Mouse (Mus musculus) erythroblast, embryonic 14.5 days (primary cell): ENCODE measurements around the gene A030005K14Rik. TPM values are rescaled to one million over a fixed set of nuclear protein-coding genes. Genes with fewer than 3 reads are reported as not detected.

Experiments used
- H3K27me3 ChIP-seq: 2 replicates; pipeline ENCODE4 v1.6.1; 2012; ENCODE audit warnings: inconsistent platforms; ENCODE audit not compliant: control insufficient read depth
- H3K36me3 ChIP-seq: 2 replicates; pipeline ENCODE4 v1.6.1; 2012; ENCODE audit warnings: mild to moderate bottlenecking, inconsistent platforms; ENCODE audit not compliant: control insufficient read depth
- H3K4me1 ChIP-seq: 2 replicates; pipeline ENCODE4 v1.6.1; 2012; ENCODE audit warnings: inconsistent platforms; ENCODE audit not compliant: control insufficient read depth
- H3K4me3 ChIP-seq: replicated peaks from 2 replicates; pipeline ENCODE3; 2012; ENCODE audit warnings: moderate library complexity, mild to moderate bottlenecking, inconsistent platforms
- H3K9me3 ChIP-seq: 2 replicates; pipeline ENCODE4 v1.6.1; 2012; ENCODE audit warnings: low read length, inconsistent platforms, mixed read lengths; ENCODE audit not compliant: control insufficient read depth
- GATA1 ChIP-seq: IDR thresholded peaks from 2 replicates; pipeline ENCODE4 v1.6.1; 2012; ENCODE audit warnings: low read length, inconsistent platforms, mixed read lengths
- TAL1 ChIP-seq: IDR thresholded peaks from 3 replicates; pipeline ENCODE4 v1.6.1; 2012; ENCODE audit warnings: low read length, inconsistent platforms, mixed read lengths
- polyA plus RNA-seq: library from polyadenylated mRNA; stranded (reverse); fragments of >175 nt; gene quantifications from 2 replicates; pipeline ENCODE4 v1.2.3, GENCODE M21; 2012

Gene A030005K14Rik
- polyA plus RNA-seq, 1 experiment: not detected

DNA sequence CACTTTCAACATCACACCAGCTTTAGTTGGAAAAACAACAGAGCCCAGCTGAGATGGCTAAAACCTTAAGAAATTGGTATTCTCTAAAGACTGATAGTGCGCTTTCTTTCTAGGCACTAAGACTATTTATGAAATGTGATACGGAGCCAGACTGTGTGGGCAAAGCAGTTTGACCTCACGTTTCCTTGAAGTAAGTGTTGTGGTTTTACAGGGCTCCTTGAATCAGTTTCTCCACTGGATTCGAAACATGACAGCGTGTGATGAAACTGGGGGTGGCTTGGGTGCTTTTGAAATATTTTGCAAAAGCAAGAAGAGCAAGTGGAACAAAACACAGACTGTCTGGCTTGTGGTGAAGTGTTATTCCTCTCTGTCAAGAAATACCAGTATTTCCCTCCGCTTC lies 17.8 kb upstream of the A030005K14Rik start:
- no peaks in the 10 kb centered on the region for H3K9me3 ChIP-seq
- no peaks in the 10 kb centered on the region for H3K27me3 ChIP-seq
- no peaks in the 10 kb centered on the region for H3K4me1 ChIP-seq
- TF ChIP-seq TAL1 (no peak), GATA1 (no peak)
- H3K4me3 ChIP-seq: no peak overlapping the region
- no peaks in the 10 kb centered on the region for H3K36me3 ChIP-seq

- H3K4me1 ChIP-seq: no peaks in the 10 kb centered on the region
- H3K9me3 ChIP-seq: no peaks in the 10 kb centered on the region
Observed at GRCm38 (mm10) chr1:83076190-83076917, 17.2 kb upstream of the A030005K14Rik start.

GRCm38 (mm10) chr1:83075526-83076189 lies 16.5 kb upstream of the A030005K14Rik start:
- no peak for TF ChIP-seq GATA1
- no peak for TF ChIP-seq TAL1
- Histone ChIP-seq H3K4me3 (no peak overlapping the region), H3K27me3 (no peaks in the 10 kb centered on the region), H3K36me3 (no peaks in the 10 kb centered on the region), H3K4me1 (no peaks in the 10 kb centered on the region), H3K9me3 (no peaks in the 10 kb centered on the region)

More at GRCm38 (mm10) chr1:83076190-83076917, 17.2 kb upstream of the A030005K14Rik start:
- TF ChIP-seq TAL1 (no peak), GATA1 (no peak)
- H3K4me3 ChIP-seq: no peak overlapping the region
- H3K36me3 ChIP-seq: no peaks in the 10 kb centered on the region
- no peaks in the 10 kb centered on the region for H3K27me3 ChIP-seq

GRCm38 (mm10) chr1:83067205-83067604 lies 8.0 kb upstream of the A030005K14Rik start:
- no peaks in the 10 kb centered on the region for H3K4me1 ChIP-seq
- no peaks in the 10 kb centered on the region for H3K27me3 ChIP-seq
- no peaks in the 10 kb centered on the region for H3K9me3 ChIP-seq
- TF ChIP-seq TAL1: no peak
- TF ChIP-seq GATA1: no peak
- H3K4me3 ChIP-seq: no peak overlapping the region
- no peaks in the 10 kb centered on the region for H3K36me3 ChIP-seq

GRCm38 (mm10) chr1:83066577-83066976 lies 7.4 kb upstream of the A030005K14Rik start:
- Histone ChIP-seq H3K9me3 (no peaks in the 10 kb centered on the region), H3K27me3 (no peaks in the 10 kb centered on the region), H3K36me3 (no peaks in the 10 kb centered on the region), H3K4me1 (no peaks in the 10 kb centered on the region), H3K4me3 (no peak overlapping the region)
- TF ChIP-seq TAL1 (no peak), GATA1 (no peak)

DNA sequence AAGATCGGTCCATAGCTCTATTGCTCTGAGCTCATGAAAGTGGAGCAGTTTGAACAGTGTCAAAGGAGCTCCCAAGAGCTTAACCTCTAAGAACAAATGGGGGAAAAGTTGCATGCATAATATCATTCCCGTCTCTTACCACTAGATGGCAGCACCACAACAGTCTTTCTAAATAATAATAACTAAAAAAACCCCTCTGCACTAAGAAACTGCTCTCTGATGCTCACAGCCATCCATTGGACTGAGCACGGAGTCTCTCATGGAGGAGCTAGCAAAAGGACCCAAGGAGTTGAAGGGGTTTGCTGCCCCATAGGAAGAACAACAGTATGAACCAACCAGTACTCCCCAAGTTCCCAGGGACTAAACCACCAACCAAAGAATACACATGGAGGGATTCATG lies 5.7 kb upstream of the A030005K14Rik start:
- H3K4me1 ChIP-seq: no peaks in the 10 kb centered on the region
- H3K9me3 ChIP-seq: no peaks in the 10 kb centered on the region
- H3K27me3 ChIP-seq: no peaks in the 10 kb centered on the region
- H3K4me3 ChIP-seq: no peak overlapping the region
- no peak for TF ChIP-seq TAL1
- no peak for TF ChIP-seq GATA1
- H3K36me3 ChIP-seq: no peaks in the 10 kb centered on the region

DNA sequence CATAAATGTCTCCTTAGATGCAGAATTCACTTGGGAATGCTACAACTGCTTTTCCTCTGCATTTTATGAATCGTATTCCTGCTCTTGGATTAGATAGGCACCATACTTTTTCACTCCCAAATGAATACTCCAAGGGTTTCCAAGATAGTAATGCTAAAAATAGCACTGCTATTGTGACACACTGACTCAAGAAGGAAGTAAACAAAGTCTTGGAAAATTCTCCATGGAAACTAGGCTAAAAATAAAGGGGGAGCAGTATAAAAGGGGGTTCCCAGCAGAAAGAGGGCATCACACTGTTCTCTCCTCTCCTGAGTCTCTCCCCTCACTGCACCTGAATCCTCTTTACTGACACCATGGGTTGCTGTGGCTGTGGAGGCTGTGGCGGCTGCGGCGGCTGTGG lies 1.5 kb upstream of the A030005K14Rik start, which contains the start of gene Krtap28-13:
Gene Krtap28-13 (plus strand): TSS at position 288 of the 400 bp plus-strand sequence.
- no peaks in the 10 kb centered on the region for H3K4me1 ChIP-seq
- no peaks in the 10 kb centered on the region for H3K9me3 ChIP-seq
- no peaks in the 10 kb centered on the region for H3K36me3 ChIP-seq
- H3K27me3 ChIP-seq: no peaks in the 10 kb centered on the region
- H3K4me3 ChIP-seq: no peak within 1 kb of the TSS
- no peak for TF ChIP-seq TAL1
- TF ChIP-seq GATA1: no peak

DNA sequence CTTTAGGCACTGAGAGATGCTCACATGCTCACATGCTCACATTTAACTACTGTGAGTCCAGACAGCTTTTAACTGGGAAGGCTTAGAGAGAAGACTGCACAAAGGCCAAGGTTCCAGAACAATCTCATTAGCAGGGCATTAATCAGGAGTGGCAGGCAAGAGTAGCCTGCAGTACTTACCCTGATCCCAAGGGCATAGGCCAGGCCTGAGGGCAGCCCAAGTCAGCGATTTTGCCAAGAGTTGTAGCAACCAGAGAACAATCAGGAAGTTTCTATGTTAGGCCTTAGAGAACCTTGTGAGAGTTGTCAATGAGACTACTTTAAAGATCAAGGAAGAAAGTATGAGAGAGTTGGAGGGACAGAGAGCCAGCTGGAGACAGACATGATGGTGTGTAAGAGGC lies 697 bp downstream of the A030005K14Rik start:
- TF ChIP-seq GATA1 (no peak), TAL1 (no peak)
- no peaks in the 10 kb centered on the region for H3K4me1 ChIP-seq

GRCm38 (mm10) chr1:83044882-83045427 lies 14.2 kb downstream of the A030005K14Rik start, which contains the start of gene Gm47969:
Gene Gm47969 (plus strand): TSS chr1:83044932.
- Histone ChIP-seq H3K36me3 (no peaks in the 10 kb centered on the region), H3K4me3 (no peak within 1 kb of the TSS), H3K9me3 (no peaks in the 10 kb centered on the region), H3K4me1 (no peaks in the 10 kb centered on the region), H3K27me3 (no peaks in the 10 kb centered on the region)
- TF ChIP-seq TAL1: no peak
- TF ChIP-seq GATA1: no peak

More for the DNA sequence above, 697 bp downstream of the A030005K14Rik start:
- H3K9me3 ChIP-seq: no peaks in the 10 kb centered on the region
- no peak overlapping the region for H3K4me3 ChIP-seq
- H3K36me3 ChIP-seq: no peaks in the 10 kb centered on the region
- H3K27me3 ChIP-seq: no peaks in the 10 kb centered on the region
